Mouse (Mus musculus) neural tube, embryonic 12.5 days (tissue): ENCODE data around the gene Mei1. TPM values are rescaled to one million over a fixed set of nuclear protein-coding genes. Genes with fewer than 3 reads are reported as not detected.

Source experiments
- ATAC-seq: fragments of 200-750 bp; cut with Nextera tagmentation; 2 replicates; pipeline ENCODE4 v1.8.0; 2017; ENCODE audit warnings: low read depth, mild to moderate bottlenecking, moderate TSS enrichment, moderate library complexity; ENCODE audit not compliant: low FRiP score
- H3K27ac ChIP-seq: fragments of 300-500 bp; sonication (generic); 2 replicates; pipeline ENCODE4 v1.5.1; 2016
- H3K27me3 ChIP-seq: fragments of 300-500 bp; sonication (generic); replicated peaks from 2 replicates; pipeline ENCODE4 v1.6.1; 2016; ENCODE audit warnings: mild to moderate bottlenecking
- H3K36me3 ChIP-seq: fragments of 300-500 bp; sonication (generic); 2 replicates; pipeline ENCODE4 v1.6.1; 2016; ENCODE audit warnings: mild to moderate bottlenecking
- H3K4me1 ChIP-seq: fragments of 300-500 bp; sonication (generic); 2 replicates; pipeline ENCODE4 v1.6.1; 2016
- H3K4me2 ChIP-seq: fragments of 300-500 bp; sonication (generic); replicated peaks from 2 replicates; pipeline ENCODE4 v1.6.1; 2016; ENCODE audit warnings: mild to moderate bottlenecking
- H3K4me3 ChIP-seq: fragments of 300-500 bp; sonication (generic); 2 replicates; pipeline ENCODE4 v1.5.1; 2016
- H3K9ac ChIP-seq: fragments of 300-500 bp; sonication (generic); 2 replicates; pipeline ENCODE4 v1.6.1; 2016; ENCODE audit warnings: mild to moderate bottlenecking
- H3K9me3 ChIP-seq: fragments of 300-500 bp; sonication (generic); 2 replicates; pipeline ENCODE4 v1.6.1; 2016; ENCODE audit warnings: mild to moderate bottlenecking
- WGBS: fragments of 180-500 bp; shearing (Covaris S2); methylation state at CpG from one replicate; pipeline ENCODE4 v1.1.7; 2016; 5-methylcytosine and 5-hydroxymethylcytosine counted together
- polyA plus RNA-seq: library from polyadenylated mRNA; unstranded; fragments of >200 nt; fragmentation: Nextera tagmentation; extraction: Ambion mirVana; gene quantifications from 2 replicates; pipeline ENCODE4 v1.2.1, GENCODE M21; 2016

Mei1 gene
- 0.05 and 0.08 TPM in 2 replicates for polyA plus RNA-seq

GRCm38 (mm10) chr15:82069898-82070297, at the start of gene Mei1:
Gene Mei1 (plus strand): TSS chr15:82069996.
- Histone ChIP-seq H3K36me3 (no peaks in the 10 kb centered on the region), H3K4me1 (no peaks in the 10 kb centered on the region), H3K27ac (no peak within 1 kb of the TSS), H3K4me3 (0 out of 2 replicates have a peak within 1 kb of the TSS, but pooled peaks have one; percentile 7), H3K9ac (no peak within 1 kb of the TSS), H3K27me3 (peaks cover 35% of the 10 kb centered on the region), H3K4me2 (peak within 1 kb of the TSS; percentile 49), H3K9me3 (no peaks in the 10 kb centered on the region)
- no peak for ATAC-seq
- 22% methylated on average over 40 of the region's 40 CpGs for WGBS

GRCm38 (mm10) chr15:82022535-82023088, 47.2 kb upstream of the Mei1 start:
- peaks cover 68% of the 10 kb centered on the region for H3K36me3 ChIP-seq
- H3K9me3 ChIP-seq: no peaks in the 10 kb centered on the region
- ATAC-seq: no peak
- H3K9ac ChIP-seq: no peak overlapping the region
- no peaks in the 10 kb centered on the region for H3K4me1 ChIP-seq
- H3K4me2 ChIP-seq: no peak overlapping the region
- no peak overlapping the region for H3K4me3 ChIP-seq
- no peaks in the 10 kb centered on the region for H3K27me3 ChIP-seq
- no peak overlapping the region for H3K27ac ChIP-seq
- 92% methylated on average over 13 of the region's 13 CpGs for WGBS

GRCm38 (mm10) chr15:82023965-82024635, 45.7 kb upstream of the Mei1 start:
- H3K36me3 ChIP-seq: peaks cover 79% of the 10 kb centered on the region
- no peak for ATAC-seq
- no peaks in the 10 kb centered on the region for H3K4me1 ChIP-seq

GRCm38 (mm10) chr15:82027276-82027675, 42.5 kb upstream of the Mei1 start:
- H3K9me3 ChIP-seq: no peaks in the 10 kb centered on the region
- WGBS: 94% methylated on average over 7 of the region's 7 CpGs
- no peak for ATAC-seq
- H3K4me2 ChIP-seq: no peak overlapping the region
- H3K27ac ChIP-seq: no peak overlapping the region
- peaks cover 94% of the 10 kb centered on the region for H3K36me3 ChIP-seq
- H3K27me3 ChIP-seq: no peaks in the 10 kb centered on the region
- H3K4me1 ChIP-seq: no peaks in the 10 kb centered on the region
- H3K4me3 ChIP-seq: no peak overlapping the region
- no peak overlapping the region for H3K9ac ChIP-seq

More at GRCm38 (mm10) chr15:82023965-82024635, 45.7 kb upstream of the Mei1 start:
- H3K9ac ChIP-seq: no peak overlapping the region
- no peak overlapping the region for H3K4me3 ChIP-seq
- H3K9me3 ChIP-seq: no peaks in the 10 kb centered on the region
- WGBS: 93% methylated on average over 6 of the region's 6 CpGs
- no peak overlapping the region for H3K4me2 ChIP-seq
- H3K27me3 ChIP-seq: no peaks in the 10 kb centered on the region
- no peak overlapping the region for H3K27ac ChIP-seq

- 90% methylated on average over 7 of the region's 7 CpGs for WGBS
- no peak overlapping the region for H3K27ac ChIP-seq
- no peak overlapping the region for H3K4me2 ChIP-seq
- no peak for ATAC-seq
- H3K27me3 ChIP-seq: no peaks in the 10 kb centered on the region
- no peaks in the 10 kb centered on the region for H3K4me1 ChIP-seq
- H3K9ac ChIP-seq: no peak overlapping the region
- no peak overlapping the region for H3K4me3 ChIP-seq
- H3K36me3 ChIP-seq: peaks cover 93% of the 10 kb centered on the region
- no peaks in the 10 kb centered on the region for H3K9me3 ChIP-seq
Measured at GRCm38 (mm10) chr15:82027726-82028125, 42.1 kb upstream of the Mei1 start.

- Histone ChIP-seq H3K9me3 (no peaks in the 10 kb centered on the region), H3K4me2 (no peak overlapping the region), H3K27me3 (no peaks in the 10 kb centered on the region), H3K36me3 (peaks cover 58% of the 10 kb centered on the region), H3K4me3 (no peak overlapping the region), H3K27ac (no peak overlapping the region), H3K4me1 (no peaks in the 10 kb centered on the region), H3K9ac (no peak overlapping the region)
- WGBS: 93% methylated on average over 7 of the region's 7 CpGs
- no peak for ATAC-seq
Measured at GRCm38 (mm10) chr15:82032386-82032785, 37.4 kb upstream of the Mei1 start.

GRCm38 (mm10) chr15:82033762-82034161, 36.0 kb upstream of the Mei1 start, which contains the start of gene Desi1:
Gene Desi1 (minus strand): TSS chr15:82033862.
- H3K36me3 ChIP-seq: peaks cover 55% of the 10 kb centered on the region
- H3K27ac ChIP-seq: no peak within 1 kb of the TSS
- no peak within 1 kb of the TSS for H3K9ac ChIP-seq
- no peaks in the 10 kb centered on the region for H3K9me3 ChIP-seq
- H3K4me3 ChIP-seq: no peak within 1 kb of the TSS
- no peak for ATAC-seq
- no peaks in the 10 kb centered on the region for H3K27me3 ChIP-seq
- no peaks in the 10 kb centered on the region for H3K4me1 ChIP-seq
- whole genome bisulfite sequencing: 94% methylated on average over 4 of the region's 4 CpGs
- H3K4me2 ChIP-seq: no peak within 1 kb of the TSS

GRCm38 (mm10) chr15:82035904-82036689, 33.7 kb upstream of the Mei1 start:
- no peak overlapping the region for H3K27ac ChIP-seq
- ATAC-seq: no peak
- H3K36me3 ChIP-seq: peaks cover 50% of the 10 kb centered on the region
- H3K9ac ChIP-seq: no peak overlapping the region
- H3K9me3 ChIP-seq: no peaks in the 10 kb centered on the region
- no peaks in the 10 kb centered on the region for H3K27me3 ChIP-seq
- no peak overlapping the region for H3K4me3 ChIP-seq
- WGBS: 85% methylated on average over 12 of the region's 12 CpGs
- no peaks in the 10 kb centered on the region for H3K4me1 ChIP-seq
- no peak overlapping the region for H3K4me2 ChIP-seq

GRCm38 (mm10) chr15:82040650-82041049, 29.1 kb upstream of the Mei1 start:
- H3K9ac ChIP-seq: no peak overlapping the region
- WGBS: 96% methylated on average over 1 of the region's 1 CpGs
- H3K36me3 ChIP-seq: peaks cover 39% of the 10 kb centered on the region
- H3K4me1 ChIP-seq: peaks cover 3% of the 10 kb centered on the region
- H3K9me3 ChIP-seq: no peaks in the 10 kb centered on the region
- no peak overlapping the region for H3K4me3 ChIP-seq
- ATAC-seq: no peak
- no peaks in the 10 kb centered on the region for H3K27me3 ChIP-seq
- H3K27ac ChIP-seq: no peak overlapping the region
- H3K4me2 ChIP-seq: no peak overlapping the region

- H3K4me1 ChIP-seq: peaks cover 15% of the 10 kb centered on the region
- no peak overlapping the region for H3K9ac ChIP-seq
- no peaks in the 10 kb centered on the region for H3K27me3 ChIP-seq
- WGBS: 97% methylated on average over 7 of the region's 7 CpGs
- no peak for ATAC-seq
- H3K9me3 ChIP-seq: no peaks in the 10 kb centered on the region
- peaks cover 25% of the 10 kb centered on the region for H3K36me3 ChIP-seq
- H3K27ac ChIP-seq: no peak overlapping the region
- H3K4me2 ChIP-seq: no peak overlapping the region
- H3K4me3 ChIP-seq: no peak overlapping the region
Measured at GRCm38 (mm10) chr15:82044166-82044784, 25.5 kb upstream of the Mei1 start.

GRCm38 (mm10) chr15:82046246-82046891, 23.4 kb upstream of the Mei1 start:
- Histone ChIP-seq H3K27me3 (no peaks in the 10 kb centered on the region), H3K4me2 (peak overlapping the region; percentile 98), H3K9ac (peak overlapping the region; percentile 96), H3K4me1 (peaks cover 15% of the 10 kb centered on the region), H3K27ac (no peak overlapping the region), H3K9me3 (no peaks in the 10 kb centered on the region), H3K4me3 (peak overlapping the region; percentile 99), H3K36me3 (peaks cover 11% of the 10 kb centered on the region)
- WGBS: 5% methylated on average over 26 of the region's 26 CpGs
- 0 out of 2 replicates have a peak, but pooled peaks have one; percentile 21 for ATAC-seq
